Mouse (Mus musculus): ENCODE data around the gene Taar2. TPM values are rescaled to one million over a fixed set of nuclear protein-coding genes. Genes with fewer than 3 reads are reported as not detected.

The Taar2 gene
- not detected in 2 replicates for polyA plus RNA-seq (2015; fragmentation: Nextera tagmentation; extraction: Ambion mirVana)

- no peak within 1 kb of the TSS for H3K27ac ChIP-seq (ENCODE audit: low read length)
- H3K9ac ChIP-seq (ENCODE audit: low read depth, low read length) = no peak within 1 kb of the TSS
- H3K36me3 ChIP-seq (ENCODE audit: control insufficient read depth, insufficient read depth, low read length) = no peaks in the 10 kb centered on the region
- no peak for ATAC-seq
- no peaks in the 10 kb centered on the region for H3K4me1 ChIP-seq (ENCODE audit: control insufficient read depth, insufficient read depth, low read length)
- whole genome bisulfite sequencing = 50% methylated on average over 6 of the region's 6 CpGs
- no peaks in the 10 kb centered on the region for H3K9me3 ChIP-seq (ENCODE audit: control insufficient read depth, low read length)
- no peak within 1 kb of the TSS for H3K4me3 ChIP-seq (ENCODE audit: low read length)
- H3K27me3 ChIP-seq (replicated peaks; ENCODE audit: control insufficient read depth, insufficient read depth, low read length) = no peaks in the 10 kb centered on the region
- H3K4me2 ChIP-seq (ENCODE audit: low read depth, low read length) = no peak within 1 kb of the TSS
Measured at GRCm38 (mm10) chr10:23938312-23938711, at the start of gene Taar2. Gene Taar2 (plus strand): TSS chr10:23938572.

GRCm38 (mm10) chr10:23892987-23893386, 45.4 kb upstream of the Taar2 start:
- Histone ChIP-seq H3K27ac (ENCODE audit: low read length) (no peak overlapping the region), H3K27me3 (replicated peaks; ENCODE audit: control insufficient read depth, insufficient read depth, low read length) (no peaks in the 10 kb centered on the region), H3K4me3 (ENCODE audit: low read length) (no peak overlapping the region), H3K4me2 (ENCODE audit: low read depth, low read length) (no peak overlapping the region), H3K4me1 (ENCODE audit: control insufficient read depth, insufficient read depth, low read length) (0 out of 2 replicates have a peak, but pooled peaks cover 2% of the 10 kb centered on the region), H3K9me3 (ENCODE audit: control insufficient read depth, low read length) (no peaks in the 10 kb centered on the region), H3K36me3 (ENCODE audit: control insufficient read depth, insufficient read depth, low read length) (no peaks in the 10 kb centered on the region), H3K9ac (ENCODE audit: low read depth, low read length) (no peak overlapping the region)
- ATAC-seq = no peak
- 84% methylated on average over 1 of the region's 1 CpGs for WGBS

- H3K4me1 ChIP-seq (ENCODE audit: control insufficient read depth, insufficient read depth, low read length) = 0 out of 2 replicates have a peak, but pooled peaks cover 2% of the 10 kb centered on the region
- ATAC-seq = peak; percentile 72
- no peak within 1 kb of the TSS for H3K27ac ChIP-seq (ENCODE audit: low read length)
- WGBS = 19% methylated on average over 21 of the region's 21 CpGs
- H3K9me3 ChIP-seq (ENCODE audit: control insufficient read depth, low read length) = no peaks in the 10 kb centered on the region
- no peaks in the 10 kb centered on the region for H3K27me3 ChIP-seq (replicated peaks; ENCODE audit: control insufficient read depth, insufficient read depth, low read length)
- H3K4me2 ChIP-seq (ENCODE audit: low read depth, low read length) = peak within 1 kb of the TSS; percentile 61
- peak within 1 kb of the TSS; percentile 39 for H3K4me3 ChIP-seq (ENCODE audit: low read length)
- peak within 1 kb of the TSS; percentile 49 for H3K9ac ChIP-seq (ENCODE audit: low read depth, low read length)
- no peaks in the 10 kb centered on the region for H3K36me3 ChIP-seq (ENCODE audit: control insufficient read depth, insufficient read depth, low read length)
Measured at GRCm38 (mm10) chr10:23894601-23895349, 43.6 kb upstream of the Taar2 start, which contains the start of gene Vnn1. Gene Vnn1 (plus strand): TSS chr10:23894688.

GRCm38 (mm10) chr10:23895376-23895775, 43.0 kb upstream of the Taar2 start:
- Histone ChIP-seq H3K4me2 (ENCODE audit: low read depth, low read length) (no peak overlapping the region), H3K4me3 (ENCODE audit: low read length) (no peak overlapping the region)

GRCm38 (mm10) chr10:23901119-23901518, 37.3 kb upstream of the Taar2 start:
- WGBS = 88% methylated on average over 3 of the region's 3 CpGs
- Histone ChIP-seq H3K4me1 (ENCODE audit: control insufficient read depth, insufficient read depth, low read length) (no peaks in the 10 kb centered on the region), H3K36me3 (ENCODE audit: control insufficient read depth, insufficient read depth, low read length) (no peaks in the 10 kb centered on the region), H3K4me2 (ENCODE audit: low read depth, low read length) (no peak overlapping the region), H3K9me3 (ENCODE audit: control insufficient read depth, low read length) (no peaks in the 10 kb centered on the region), H3K4me3 (ENCODE audit: low read length) (no peak overlapping the region), H3K27me3 (replicated peaks; ENCODE audit: control insufficient read depth, insufficient read depth, low read length) (no peaks in the 10 kb centered on the region), H3K27ac (ENCODE audit: low read length) (no peak overlapping the region), H3K9ac (ENCODE audit: low read depth, low read length) (no peak overlapping the region)
- no peak for ATAC-seq

More at GRCm38 (mm10) chr10:23895376-23895775, 43.0 kb upstream of the Taar2 start:
- WGBS = 68% methylated on average over 7 of the region's 7 CpGs
- Histone ChIP-seq H3K27me3 (replicated peaks; ENCODE audit: control insufficient read depth, insufficient read depth, low read length) (no peaks in the 10 kb centered on the region), H3K36me3 (ENCODE audit: control insufficient read depth, insufficient read depth, low read length) (no peaks in the 10 kb centered on the region), H3K9me3 (ENCODE audit: control insufficient read depth, low read length) (no peaks in the 10 kb centered on the region), H3K4me1 (ENCODE audit: control insufficient read depth, insufficient read depth, low read length) (0 out of 2 replicates have a peak, but pooled peaks cover 2% of the 10 kb centered on the region), H3K9ac (ENCODE audit: low read depth, low read length) (no peak overlapping the region), H3K27ac (ENCODE audit: low read length) (no peak overlapping the region)
- no peak for ATAC-seq

GRCm38 (mm10) chr10:23905661-23906060, 32.7 kb upstream of the Taar2 start:
- Histone ChIP-seq H3K27ac (ENCODE audit: low read length) (no peak overlapping the region), H3K36me3 (ENCODE audit: control insufficient read depth, insufficient read depth, low read length) (no peaks in the 10 kb centered on the region), H3K9ac (ENCODE audit: low read depth, low read length) (no peak overlapping the region), H3K27me3 (replicated peaks; ENCODE audit: control insufficient read depth, insufficient read depth, low read length) (no peaks in the 10 kb centered on the region), H3K4me2 (ENCODE audit: low read depth, low read length) (no peak overlapping the region), H3K4me3 (ENCODE audit: low read length) (no peak overlapping the region), H3K9me3 (ENCODE audit: control insufficient read depth, low read length) (no peaks in the 10 kb centered on the region), H3K4me1 (ENCODE audit: control insufficient read depth, insufficient read depth, low read length) (no peaks in the 10 kb centered on the region)
- ATAC-seq = no peak
- WGBS = 94% methylated on average over 1 of the region's 1 CpGs

- ATAC-seq = no peak
- H3K9ac ChIP-seq (ENCODE audit: low read depth, low read length) = no peak within 1 kb of the TSS
- H3K9me3 ChIP-seq (ENCODE audit: control insufficient read depth, low read length) = no peaks in the 10 kb centered on the region
- no peaks in the 10 kb centered on the region for H3K36me3 ChIP-seq (ENCODE audit: control insufficient read depth, insufficient read depth, low read length)
- H3K4me3 ChIP-seq (ENCODE audit: low read length) = no peak within 1 kb of the TSS
- H3K4me1 ChIP-seq (ENCODE audit: control insufficient read depth, insufficient read depth, low read length) = no peaks in the 10 kb centered on the region
- no peaks in the 10 kb centered on the region for H3K27me3 ChIP-seq (replicated peaks; ENCODE audit: control insufficient read depth, insufficient read depth, low read length)
- H3K27ac ChIP-seq (ENCODE audit: low read length) = no peak within 1 kb of the TSS
- 85% methylated on average over 4 of the region's 4 CpGs for WGBS
- H3K4me2 ChIP-seq (ENCODE audit: low read depth, low read length) = no peak within 1 kb of the TSS
Measured at GRCm38 (mm10) chr10:23920056-23920455, 18.3 kb upstream of the Taar2 start, which contains the start of gene Taar1. Gene Taar1 (plus strand): TSS chr10:23920356.

GRCm38 (mm10) chr10:23922468-23922867, 15.9 kb upstream of the Taar2 start:
- H3K9me3 ChIP-seq (ENCODE audit: control insufficient read depth, low read length) = no peaks in the 10 kb centered on the region
- H3K4me1 ChIP-seq (ENCODE audit: control insufficient read depth, insufficient read depth, low read length) = no peaks in the 10 kb centered on the region
- H3K4me3 ChIP-seq (ENCODE audit: low read length) = no peak overlapping the region
- H3K27me3 ChIP-seq (replicated peaks; ENCODE audit: control insufficient read depth, insufficient read depth, low read length) = no peaks in the 10 kb centered on the region
- no peak overlapping the region for H3K27ac ChIP-seq (ENCODE audit: low read length)
- H3K36me3 ChIP-seq (ENCODE audit: control insufficient read depth, insufficient read depth, low read length) = no peaks in the 10 kb centered on the region
- H3K9ac ChIP-seq (ENCODE audit: low read depth, low read length) = no peak overlapping the region
- no peak for ATAC-seq
- H3K4me2 ChIP-seq (ENCODE audit: low read depth, low read length) = no peak overlapping the region
- WGBS = 56% methylated on average over 3 of the region's 3 CpGs

- no peak overlapping the region for H3K9ac ChIP-seq (ENCODE audit: low read depth, low read length)
- 83% methylated on average over 2 of the region's 2 CpGs for WGBS
Measured at GRCm38 (mm10) chr10:23923941-23924340, 14.4 kb upstream of the Taar2 start.

More at GRCm38 (mm10) chr10:23923941-23924340, 14.4 kb upstream of the Taar2 start:
- no peak for ATAC-seq
- Histone ChIP-seq H3K4me2 (ENCODE audit: low read depth, low read length) (no peak overlapping the region), H3K4me3 (ENCODE audit: low read length) (no peak overlapping the region), H3K27me3 (replicated peaks; ENCODE audit: control insufficient read depth, insufficient read depth, low read length) (no peaks in the 10 kb centered on the region), H3K9me3 (ENCODE audit: control insufficient read depth, low read length) (no peaks in the 10 kb centered on the region), H3K27ac (ENCODE audit: low read length) (no peak overlapping the region), H3K36me3 (ENCODE audit: control insufficient read depth, insufficient read depth, low read length) (no peaks in the 10 kb centered on the region), H3K4me1 (ENCODE audit: control insufficient read depth, insufficient read depth, low read length) (no peaks in the 10 kb centered on the region)
